In genomic region chr4:33552856-33553255, GRCm38 (mm10) we compare ENCODE assay signal across 12 mouse cellular contexts.
DNase-seq lines count a peak whose midpoint lies in the region; ATAC-seq and TF ChIP-seq lines count a peak whose summit lies in the region.
"Had no signal": no experiment of that assay in that cellular context is flagged by ENCODE, and none has a peak within 500 bp of the region (broad histone marks: within the 10 kb centered on the region; RNA-seq: fewer than 3 reads in every experiment).

No protein-coding gene starts in this region.

- TF ChIP-seq POLR2A in myocyte (IDR thresholded peaks at IDR 0.05; ENCODE audit: insufficient read length, low read depth): no peak

- H3K27me3 ChIP-seq in hindbrain, postnatal 0 days (ENCODE audit: insufficient read depth, low read length): no peaks in the 10 kb centered on the region
- peaks cover 16% of the 10 kb centered on the region for H3K27me3 ChIP-seq in hindbrain, embryonic 12.5 days
- no peaks in the 10 kb centered on the region for H3K27me3 ChIP-seq in myocyte (ENCODE audit: control insufficient read depth, insufficient read depth, insufficient read length)

- 0 out of 2 replicates have a peak overlapping the region, but pooled peaks have one; percentile 2 for H3K4me2 ChIP-seq in hindbrain, postnatal 0 days (ENCODE audit: low read depth, low read length)
- no peak overlapping the region for H3K4me2 ChIP-seq in hindbrain, embryonic 12.5 days (replicated peaks)
- no peak overlapping the region for H3K4me2 ChIP-seq in myocyte (ENCODE audit: low read depth)
- H3K4me2 ChIP-seq: hindbrain, embryonic 13.5 days had no signal

- no peak overlapping the region for H3ac ChIP-seq in myocyte (ENCODE audit: control insufficient read depth, insufficient read length)

- 31% methylated on average over 9 of the region's 9 CpGs for WGBS in hindbrain, postnatal 0 days
- 65% methylated on average over 9 of the region's 9 CpGs for WGBS in hindbrain, embryonic 12.5 days

- peaks cover 10% of the 10 kb centered on the region; the same call in 1 of the 2 replicates for H3K4me1 ChIP-seq in hindbrain, postnatal 0 days (ENCODE audit: insufficient read depth, low read length)
- peaks cover 23% of the 10 kb centered on the region for H3K4me1 ChIP-seq in hindbrain, embryonic 12.5 days

- no peaks in the 10 kb centered on the region for H3K79me2 ChIP-seq in myocyte (ENCODE audit: control insufficient read depth, insufficient read depth)

- H3K36me3 ChIP-seq in hindbrain, postnatal 0 days (ENCODE audit: insufficient read depth, low read length): no peaks in the 10 kb centered on the region
- H3K36me3 ChIP-seq in hindbrain, embryonic 12.5 days: no peaks in the 10 kb centered on the region
- no peaks in the 10 kb centered on the region for H3K36me3 ChIP-seq in myocyte (ENCODE audit: control insufficient read depth, insufficient read depth)
- H3K36me3 ChIP-seq: forebrain, embryonic 10.5 days; heart, embryonic 10.5 days; hindbrain, embryonic 13.5 days had no signal

- no peaks in the 10 kb centered on the region; the same call in 1 of the 2 replicates for H3K9me3 ChIP-seq in hindbrain, postnatal 0 days (ENCODE audit: low read length)
- H3K9me3 ChIP-seq in hindbrain, embryonic 12.5 days (replicated peaks): no peaks in the 10 kb centered on the region
- H3K9me3 ChIP-seq: heart, embryonic 10.5 days; hindbrain, embryonic 13.5 days had no signal

- DNase-seq in hindbrain, postnatal 0 days (ENCODE audit: low spot score): no peak
- peak; percentile 11 for DNase-seq in ovary, postnatal 36 days (ENCODE audit: low spot score)
- DNase-seq in ovary, postnatal 10 days (ENCODE audit: low spot score): no peak
- DNase-seq in cerebellum, postnatal 14 days: peak; percentile 56 to 61
- DNase-seq in right cerebral cortex, postnatal 14 days: no peak
- DNase-seq: layer of hippocampus, postnatal 36 days; thymus, adult 2 months had no signal

- no peak for ATAC-seq in hindbrain, postnatal 0 days
- no peak for ATAC-seq in hindbrain, embryonic 12.5 days (ENCODE audit: low FRiP score)

- no peak for TF ChIP-seq CTCF in hindbrain, postnatal 0 days (IDR thresholded peaks at IDR 0.05; ENCODE audit: low read depth)

- no peak overlapping the region for H3K27ac ChIP-seq in hindbrain, postnatal 0 days
- no peak overlapping the region for H3K27ac ChIP-seq in hindbrain, embryonic 12.5 days
- H3K27ac ChIP-seq: forebrain, embryonic 10.5 days; heart, embryonic 10.5 days; hindbrain, embryonic 13.5 days had no signal

- no peak overlapping the region for H3K9ac ChIP-seq in hindbrain, postnatal 0 days (replicated peaks; ENCODE audit: low read length)
- H3K9ac ChIP-seq in hindbrain, embryonic 12.5 days: no peak overlapping the region
- H3K9ac ChIP-seq: hindbrain, embryonic 13.5 days had no signal

- no peak overlapping the region for H3K4me3 ChIP-seq in hindbrain, postnatal 0 days (ENCODE audit: low read length)
- H3K4me3 ChIP-seq in hindbrain, embryonic 12.5 days: no peak overlapping the region
- H3K4me3 ChIP-seq in myocyte: no peak overlapping the region
- H3K4me3 ChIP-seq: forebrain, embryonic 10.5 days; heart, embryonic 10.5 days; hindbrain, embryonic 13.5 days had no signal

TF ChIP-seq in myocyte, 11 proteins besides CTCF, POLR2A, EP300 and RAD21:
- peak in 2 of 3 experiments; percentile 39 to 42 for TF ChIP-seq MYOD1 (IDR thresholded peaks at IDR 0.05; ENCODE audit: control insufficient read depth in 1 of 3, insufficient read length in 2 of 3, low read depth in 2 of 3)
- TF ChIP-seq USF1 (IDR thresholded peaks at IDR 0.05; ENCODE audit: low read depth): no peak
- no peak for TF ChIP-seq POLR2AphosphoS2 (IDR thresholded peaks at IDR 0.05; ENCODE audit: insufficient read length, low read depth)

Comparison
In these comparisons a context has a peak if more than half of its experiments do, and no peak if none do; other contexts are left out.
1. DNase-seq: peak in ovary, postnatal 36 days (single experiment) and cerebellum, postnatal 14 days (2 of 2); none in hindbrain, postnatal 0 days (single experiment), ovary, postnatal 10 days (single experiment) and right cerebral cortex, postnatal 14 days (single experiment).